Mouse (Mus musculus) limb, embryonic 12.5 days (tissue): ENCODE data around the gene Gm6899. TPM values are rescaled to one million over a fixed set of nuclear protein-coding genes. Genes with fewer than 3 reads are reported as not detected.

ENCODE experiments used
- polyA plus RNA-seq: library from polyadenylated mRNA; unstranded; fragments of >200 nt; fragmentation: Nextera tagmentation; extraction: Ambion mirVana; gene quantifications from 2 replicates; pipeline ENCODE4 v1.2.1, GENCODE M21; 2016

Gm6899 gene
- polyA plus RNA-seq, 1 experiment from 2014 or later = not detected

Other genes with a start within 250 kb of the Gm6899 start
- gene Fancl, start 207.1 kb upstream of the Gm6899 start, polyA plus RNA-seq = 31.5 and 38.3 TPM in 2 replicates
- gene Vrk2, start 758 bp downstream of the Gm6899 start, polyA plus RNA-seq = 21.3 and 24.6 TPM in 2 replicates